Mouse (Mus musculus) heart, postnatal 10 days (tissue): ENCODE results near the gene Morf4l1. TPM values are rescaled to one million over a fixed set of nuclear protein-coding genes. Genes with fewer than 3 reads are reported as not detected.

Experiments
- DNase-seq, 2 experiments: peaks; one replicate each; pipeline ENCODE4 v3.0.0; 2021
- intact Hi-C: fragments of 180-260 bp; cut with DNase I; formaldehyde crosslinking; loops from one replicate; pipeline ENCODE4 v1.15.1; 2025
- total RNA-seq, 2 experiments: library from RNA; stranded (reverse); gene quantifications; 2 replicates each; pipeline ENCODE4 v1.2.3; 2021

Gene Morf4l1
- 100 to 1,000 TPM; 292 to 311 TPM for total RNA-seq

DNA sequence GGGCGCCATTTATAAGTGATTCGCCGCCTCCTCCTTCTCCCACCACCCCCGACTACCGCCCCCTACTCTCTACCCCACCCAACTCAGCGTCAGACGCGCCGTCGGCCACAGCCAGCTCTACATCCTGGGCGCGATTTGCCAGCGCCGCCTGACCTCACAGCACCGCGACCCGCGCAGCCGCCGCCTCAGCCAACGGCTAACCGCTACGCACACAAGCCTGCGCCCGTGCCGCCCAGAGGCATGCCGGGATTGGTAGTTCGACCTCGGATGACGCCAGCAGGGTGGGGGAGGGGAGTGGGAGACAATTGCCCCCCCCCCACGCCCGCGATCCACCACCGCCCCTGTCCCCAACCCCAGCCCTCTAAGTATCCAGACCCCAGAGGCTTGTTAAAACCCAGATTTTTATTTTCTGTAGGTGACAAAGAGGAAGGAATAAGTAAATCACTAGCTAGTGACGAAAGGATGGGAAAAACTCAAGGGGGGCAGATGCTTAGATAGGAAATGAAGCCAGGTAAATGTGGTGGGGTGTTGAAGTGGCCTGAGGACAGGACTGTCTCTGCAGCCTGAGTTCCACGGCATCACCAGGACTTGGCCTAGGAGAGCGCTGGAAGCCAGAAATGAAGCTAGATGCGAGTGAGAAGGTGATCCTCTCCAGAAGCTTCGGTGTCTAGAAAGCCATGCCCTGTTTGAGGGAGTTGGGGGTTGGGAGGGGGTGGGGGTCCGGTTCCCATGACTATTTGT lies at the start of gene Morf4l1:
Morf4l1 (minus strand) TSS at position 208 of the 741 bp plus-strand sequence.
- intact Hi-C loops: no loop called here
- peak; percentile 97 to 98 for DNase-seq

GRCm38 (mm10) chr9:90163749-90164095 lies 49.1 kb upstream of the Morf4l1 start:
- intact Hi-C loops: loop anchor here (2.0 kb wide), 2 partner anchors 35 to 37 kb away; no protein-coding TSS in a partner anchor
- peak; percentile 84 to 85 for DNase-seq

- intact Hi-C loops: loop anchor here (2.0 kb wide), 2 partner anchors 36 kb away; no protein-coding TSS in a partner anchor
- DNase-seq: peak; percentile 70 to 77
Observed at GRCm38 (mm10) chr9:90162926-90163748, 48.6 kb upstream of the Morf4l1 start, which contains the start of gene Adamts7. Gene Adamts7, plus strand, starts transcription at chr9:90163069.

GRCm38 (mm10) chr9:90162243-90162925 lies 47.8 kb upstream of the Morf4l1 start:
- peak; percentile 77 to 79 for DNase-seq
- intact Hi-C loops: loop anchor here (2.0 kb wide), 2 partner anchors 36 kb away; no protein-coding TSS in a partner anchor

GRCm38 (mm10) chr9:90146869-90147268 lies 32.3 kb upstream of the Morf4l1 start:
- DNase-seq: peak in 1 of 2 experiments; percentile 22
- intact Hi-C loops: no loop called here

GRCm38 (mm10) chr9:90145788-90146187 lies 31.2 kb upstream of the Morf4l1 start:
- DNase-seq: peak; percentile 70 to 78
- intact Hi-C loops: no loop called here

DNA sequence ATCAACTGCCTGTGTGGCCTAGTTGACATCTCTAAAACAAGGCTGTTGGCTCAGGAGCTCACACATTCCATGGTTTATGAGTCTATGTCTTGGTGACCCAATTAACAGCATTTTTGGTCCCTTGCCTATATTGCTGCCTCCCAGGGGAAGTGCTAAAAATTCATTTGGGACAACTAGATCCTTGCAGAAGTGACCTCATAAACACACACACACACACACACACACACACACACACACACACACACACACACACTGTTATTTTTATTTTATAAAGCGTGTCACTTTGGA lies 22.0 kb upstream of the Morf4l1 start:
- intact Hi-C loops: no loop called here
- peak; percentile 53 to 63 for DNase-seq

DNA sequence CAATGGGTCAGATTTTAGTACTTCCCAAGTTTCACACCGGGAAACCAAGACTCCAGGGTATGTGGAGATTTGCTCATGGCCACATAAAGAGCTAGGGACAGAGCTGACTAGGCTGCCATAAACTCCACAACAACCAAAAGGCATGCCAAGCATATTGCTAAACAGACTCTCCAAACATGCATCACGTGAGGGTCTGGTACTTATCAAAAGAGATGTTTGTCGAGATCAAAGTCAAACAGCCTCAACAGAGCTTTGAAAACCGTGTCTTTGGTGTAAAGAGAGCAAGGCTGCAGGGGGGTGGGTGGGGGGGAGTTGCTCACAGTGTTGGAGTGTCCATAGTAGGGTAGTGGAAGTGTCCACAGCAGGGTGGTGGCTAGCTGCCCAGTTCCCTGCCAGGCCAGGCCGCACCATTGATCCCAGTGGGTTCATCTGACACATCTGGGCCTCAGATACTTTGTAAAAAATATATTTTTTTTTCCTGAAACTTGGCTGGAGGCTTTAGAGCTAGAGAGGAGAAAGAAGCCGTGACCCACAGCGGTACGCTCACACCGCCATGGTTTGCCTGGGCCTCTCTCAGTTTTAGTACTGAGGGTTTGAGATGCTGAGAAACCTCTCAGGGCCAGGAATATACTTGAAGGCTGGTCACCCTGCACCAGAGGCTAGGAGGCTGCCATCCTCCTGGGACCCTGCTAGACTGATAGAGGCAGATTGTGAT lies 21.5 kb upstream of the Morf4l1 start:
- no peak for DNase-seq
- intact Hi-C loops: no loop called here

DNA sequence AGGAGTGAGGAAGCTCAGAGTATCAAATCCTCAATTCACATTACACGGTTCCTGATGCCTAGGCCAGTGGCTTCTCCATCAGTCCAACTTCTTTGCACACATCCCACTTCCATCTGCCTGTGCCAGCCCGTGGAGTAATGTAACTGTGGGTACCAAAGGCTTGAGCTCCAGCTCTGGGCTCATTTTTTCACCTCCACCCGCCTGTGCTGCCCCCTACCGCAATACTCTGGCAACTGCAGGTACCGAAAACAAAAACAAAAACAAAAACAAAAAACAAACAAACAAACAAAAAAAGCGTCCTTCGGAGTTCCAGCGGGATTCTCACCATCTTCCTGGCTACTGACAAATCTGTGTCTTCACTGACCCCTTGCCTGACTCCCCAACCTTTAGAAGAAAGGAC lies 20.9 kb upstream of the Morf4l1 start:
- intact Hi-C loops: no loop called here
- no peak for DNase-seq

- intact Hi-C loops: no loop called here
- DNase-seq: no peak
Observed at GRCm38 (mm10) chr9:90133562-90134355, 19.2 kb upstream of the Morf4l1 start.

- peak; percentile 51 to 58 for DNase-seq
- intact Hi-C loops: no loop called here
Observed at GRCm38 (mm10) chr9:90128636-90129201, 14.1 kb upstream of the Morf4l1 start.

GRCm38 (mm10) chr9:90127146-90127545 lies 12.6 kb upstream of the Morf4l1 start:
- DNase-seq: no peak
- intact Hi-C loops: loop anchor here (2.0 kb wide), 1 partner anchor 36 kb away; the partner anchor contains the start of gene Adamts7

DNA sequence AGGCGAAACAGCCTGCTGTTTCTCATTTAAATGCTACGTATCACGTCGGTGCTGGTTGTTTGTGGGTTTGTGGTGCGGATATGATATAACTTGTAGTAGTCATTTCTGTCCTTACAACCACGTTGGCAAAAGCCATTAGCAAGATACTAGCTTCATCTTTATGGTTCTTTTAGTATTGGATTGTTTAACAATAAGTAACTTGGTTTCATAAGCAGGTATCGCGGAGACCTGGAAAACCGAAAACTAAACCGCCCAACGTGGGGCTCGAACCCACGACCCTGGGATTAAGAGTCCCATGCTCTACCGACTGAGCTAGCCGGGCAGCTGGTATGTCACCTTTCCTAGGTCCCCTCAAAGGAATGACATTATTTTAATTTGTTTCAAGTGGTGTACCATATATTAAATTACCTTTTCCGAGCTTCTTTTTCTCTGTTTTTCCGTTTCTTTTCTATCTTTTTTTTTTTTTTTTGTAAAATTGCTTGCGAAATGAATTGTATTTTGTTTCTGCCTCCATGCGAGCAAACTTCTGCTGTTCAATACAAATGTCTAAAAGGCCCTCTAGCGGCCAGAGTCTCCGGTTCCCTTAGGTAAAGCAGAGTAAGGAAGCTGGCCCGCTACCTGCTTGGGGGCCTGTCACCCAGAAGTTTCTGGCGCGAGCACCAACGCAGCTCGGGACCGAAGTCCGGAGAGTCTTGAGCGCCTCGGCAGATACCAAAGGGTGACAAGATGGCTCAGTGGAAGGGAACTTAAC lies 11.9 kb upstream of the Morf4l1 start:
- peak; percentile 83 to 84 for DNase-seq
- intact Hi-C loops: loop anchor here (1.0 to 2.0 kb wide), 2 partner anchors 13 to 36 kb away; partner anchors contain the start of gene Adamts7

DNA sequence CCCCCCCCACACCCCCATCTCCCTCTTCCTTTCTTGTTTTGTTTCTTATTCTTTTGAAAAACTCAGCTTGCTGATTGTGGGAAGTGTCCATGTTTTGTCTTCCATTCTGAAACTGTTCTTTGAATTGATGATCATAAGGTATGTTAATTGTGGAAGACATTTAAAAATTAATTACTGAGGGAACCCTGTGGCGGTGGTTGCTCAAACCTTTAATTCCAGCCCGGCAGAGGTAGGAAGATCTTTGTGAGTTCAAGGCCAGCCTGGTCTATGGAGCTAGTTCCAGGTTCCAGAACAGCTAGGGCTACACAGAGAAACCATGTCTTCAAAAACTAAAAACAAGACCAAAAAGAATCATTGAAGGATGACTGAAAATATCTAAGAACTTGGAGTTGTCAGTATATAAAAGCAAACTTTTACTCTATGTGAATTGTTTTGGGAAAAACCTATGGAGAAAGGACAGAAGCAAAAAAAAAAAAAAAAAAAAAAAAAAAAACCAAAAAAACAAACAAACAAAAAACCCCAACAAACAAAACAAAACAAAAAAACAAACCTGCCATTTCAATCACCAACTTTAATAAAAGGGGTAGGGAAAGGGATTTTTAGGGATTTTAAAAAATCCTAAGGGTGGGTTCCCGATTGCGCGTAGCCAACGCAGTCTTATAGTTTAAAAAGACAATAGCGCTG lies 11.0 kb upstream of the Morf4l1 start:
- no peak for DNase-seq
- intact Hi-C loops: loop anchor here (1.0 to 2.0 kb wide), 2 partner anchors 12 to 37 kb away; partner anchors contain the start of gene Adamts7

GRCm38 (mm10) chr9:90124873-90125245 lies 10.3 kb upstream of the Morf4l1 start:
- peak; percentile 50 to 55 for DNase-seq
- intact Hi-C loops: no loop called here

DNA sequence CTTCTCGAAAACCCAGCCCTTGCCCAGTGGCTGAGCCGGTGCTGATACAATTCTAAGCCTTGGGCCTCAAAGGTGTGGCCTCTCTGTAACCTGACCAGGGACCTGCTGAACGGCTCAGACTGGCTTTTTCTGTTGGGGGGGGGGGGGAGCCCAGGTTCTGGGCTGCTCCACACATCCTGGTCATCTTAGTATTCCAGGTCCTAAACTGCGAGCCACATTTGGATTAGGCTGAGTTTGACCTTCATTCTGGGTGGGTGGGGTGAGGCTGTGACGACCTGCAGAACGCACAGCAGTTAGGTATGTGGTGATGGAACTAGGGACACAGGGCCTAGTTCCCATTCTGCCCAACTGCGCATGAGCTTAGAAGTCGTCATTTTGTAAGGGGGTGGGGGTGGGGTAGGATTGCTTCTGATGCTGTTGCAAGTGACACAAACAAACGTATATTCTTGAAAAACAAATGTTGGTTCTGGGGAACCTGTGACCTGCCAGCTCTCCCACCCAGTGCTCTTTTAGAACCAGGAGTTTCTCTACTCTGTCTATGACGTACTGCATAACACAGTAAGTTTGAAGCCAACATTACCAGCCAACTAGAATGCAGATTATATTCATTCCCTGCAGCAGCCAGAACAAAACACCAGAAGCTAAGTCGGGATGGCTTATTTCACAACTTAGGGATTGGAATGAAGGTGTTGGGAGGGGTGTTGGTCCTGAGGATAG lies 9.7 kb upstream of the Morf4l1 start:
- intact Hi-C loops: no loop called here
- DNase-seq: no peak

DNA sequence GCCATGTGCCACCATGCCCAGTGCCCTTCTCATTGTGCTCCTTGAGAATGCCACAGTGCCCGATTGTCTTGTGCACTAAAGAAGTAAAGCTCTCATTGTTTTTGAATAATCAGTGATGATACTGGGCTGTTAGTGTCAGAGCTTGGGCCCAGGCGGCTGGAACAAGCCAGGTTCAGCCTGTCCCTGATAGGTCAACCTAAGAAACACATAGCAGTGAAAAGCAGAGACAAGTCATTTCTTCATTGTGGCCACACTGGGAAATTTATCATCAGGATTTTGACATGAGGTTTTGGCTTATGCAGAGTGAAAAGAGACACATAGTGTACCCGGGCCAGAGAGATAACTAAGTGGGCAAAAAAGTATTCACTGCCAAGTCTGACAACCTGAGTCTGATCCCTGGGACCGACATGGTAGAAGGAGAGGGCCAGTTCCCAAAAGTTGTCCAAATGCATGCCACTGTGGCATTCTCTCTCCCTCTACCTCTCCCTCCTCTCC lies 7.7 kb upstream of the Morf4l1 start:
- peak in 1 of 2 experiments; percentile 26 for DNase-seq
- intact Hi-C loops: no loop called here
